Mouse (Mus musculus): Measurements from ENCODE around the gene Svip. TPM values are rescaled to one million over a fixed set of nuclear protein-coding genes. Genes with fewer than 3 reads are reported as not detected.

Gene Svip
- total RNA-seq (2021), result 18.0 TPM in 2 replicates
- long read RNA-seq, experiment 1, transcript Svip-201 (4 exons, 3,053 nt), result major isoform, 37 of 41 reads
- long read RNA-seq, experiment 1, partial matches to known transcripts, result 2 of 41 reads
- long read RNA-seq, experiment 1, other reads (novel, unspliced or antisense), result 2 of 41 reads
- long read RNA-seq, experiment 2, transcript Svip-201 (4 exons, 3,053 nt), result major isoform, 21 of 24 reads
- long read RNA-seq, experiment 2, partial matches to known transcripts, result 3 of 24 reads
- long read RNA-seq, experiment 2, other reads (novel, unspliced or antisense), result 0 of 24 reads

DNA sequence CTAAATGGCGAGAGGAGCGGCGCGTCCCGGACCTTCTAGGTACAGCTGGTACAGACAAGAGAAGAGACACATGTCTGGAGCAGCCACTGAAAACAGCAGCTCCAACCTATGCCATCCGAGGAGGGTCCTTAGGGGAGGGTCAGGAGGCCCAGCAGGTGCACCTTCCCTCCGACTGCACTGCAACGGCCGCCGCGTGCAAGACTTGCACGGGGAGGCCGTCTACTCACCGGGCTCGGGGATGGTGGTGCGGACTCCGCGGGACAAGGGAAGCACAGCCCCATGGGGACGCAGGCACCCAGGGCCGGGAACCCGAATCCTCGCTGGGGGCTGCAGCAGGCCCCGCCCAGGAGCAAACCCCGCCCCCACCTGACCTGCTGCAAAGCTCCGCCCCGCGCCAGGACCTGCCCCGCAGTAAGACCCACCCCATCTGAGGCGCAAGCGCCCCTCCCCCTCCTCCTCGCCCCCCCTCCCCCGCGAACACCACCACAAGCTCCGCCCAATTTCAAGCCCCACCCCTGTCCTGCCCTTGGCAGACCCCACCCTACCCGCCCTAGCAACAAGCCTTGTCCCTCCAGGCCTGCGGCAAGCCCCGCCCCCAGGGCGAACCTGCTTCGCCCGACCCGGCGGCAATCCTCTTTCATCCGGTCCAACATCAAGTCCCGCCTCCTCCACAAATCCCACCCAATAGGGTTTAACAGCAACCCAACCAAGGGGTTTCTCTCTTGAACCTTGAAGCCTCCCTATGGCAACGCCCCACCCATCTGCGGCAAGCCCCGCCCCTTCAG, at the start of gene Svip:
Gene Svip (minus strand): TSS at position 508 of the 785 bp plus-strand sequence.
- peak; percentile 94 for DNase-seq

DNA sequence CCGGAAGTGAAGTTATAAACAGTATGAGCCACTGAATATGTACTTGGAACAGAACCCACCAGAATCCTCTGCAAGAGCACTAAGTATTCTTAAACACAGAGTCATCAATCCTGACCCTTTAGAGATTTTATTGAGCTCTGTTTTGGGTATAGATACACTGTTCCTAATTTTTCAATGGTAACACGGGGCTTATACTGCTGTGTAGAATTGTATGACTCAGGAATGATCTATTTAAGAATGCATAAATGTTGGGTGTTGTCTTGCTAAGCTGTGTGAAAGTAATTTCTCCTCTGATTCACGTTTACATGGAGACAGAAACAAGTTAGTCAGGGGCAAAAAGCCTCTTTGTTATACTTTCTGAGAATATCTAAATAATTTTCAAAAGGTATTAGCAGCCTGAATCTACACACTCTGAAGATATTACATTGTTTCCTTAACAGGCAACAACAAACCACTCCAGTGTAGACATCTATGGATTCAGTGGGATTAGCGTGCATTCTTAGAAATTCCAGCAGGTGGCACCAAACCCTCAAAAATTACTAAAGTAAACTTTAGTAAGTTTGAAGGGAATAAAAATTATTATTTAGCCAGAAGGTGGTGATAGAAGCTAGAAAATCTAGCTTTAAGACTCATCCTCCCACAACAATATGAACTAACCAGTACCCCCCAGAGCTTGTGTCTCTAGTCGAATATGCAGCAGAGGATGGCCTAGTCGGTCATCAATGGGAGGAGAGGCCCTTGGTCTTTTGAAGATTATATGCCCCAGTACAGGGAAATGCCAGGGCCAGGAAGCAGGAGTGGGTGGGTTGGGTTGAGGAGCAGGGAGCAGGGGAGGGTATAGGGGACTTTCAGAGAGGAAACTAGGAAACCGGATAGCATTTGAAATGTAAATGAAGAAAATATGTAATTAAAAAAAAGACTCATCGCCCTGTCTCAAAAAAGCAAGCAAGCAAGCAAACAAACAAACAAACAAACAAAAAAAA, 32.1 kb upstream of the Svip start:
- DNase-seq, result peak; percentile 40

DNA sequence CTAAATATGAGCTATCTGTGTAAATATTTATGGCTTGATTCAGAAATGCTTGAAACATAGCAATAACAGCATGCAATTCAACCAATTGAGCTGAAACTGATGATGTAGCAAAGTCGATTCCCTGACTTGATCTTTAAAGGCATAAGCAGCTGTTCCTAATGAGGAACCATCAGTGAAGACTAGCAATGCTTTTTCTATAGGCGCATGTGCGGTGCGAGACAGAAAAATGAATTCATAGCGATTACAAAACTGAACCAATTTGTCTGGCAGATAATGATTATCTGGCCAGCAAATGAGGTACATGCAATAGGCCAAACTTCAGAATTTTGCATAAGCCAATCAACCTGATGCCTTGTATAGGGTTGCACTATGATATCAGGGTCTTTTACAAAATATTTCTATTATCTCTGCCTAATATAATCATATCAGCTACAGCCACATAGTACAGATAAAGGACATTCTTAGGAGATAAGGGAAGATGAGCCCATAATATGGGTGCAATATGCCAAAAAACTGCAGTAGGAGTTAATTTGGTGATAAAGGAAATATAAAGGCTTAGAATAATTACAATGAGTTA, 18.3 kb upstream of the Svip start:
- no peak for DNase-seq

GRCm38 (mm10) chr7:52022039-52022438, 16.2 kb upstream of the Svip start:
- no peak for DNase-seq

GRCm38 (mm10) chr7:52015628-52016027, 9.8 kb upstream of the Svip start, which contains the start of gene 1700015G11Rik:
1700015G11Rik (minus strand) TSS chr7:52015728.
- no peak for DNase-seq

GRCm38 (mm10) chr7:52015180-52015579, 9.4 kb upstream of the Svip start:
- DNase-seq, result no peak

- DNase-seq, result no peak
Observed at GRCm38 (mm10) chr7:52013457-52013856, 7.6 kb upstream of the Svip start.

- no peak for DNase-seq
Observed at GRCm38 (mm10) chr7:52007138-52007537, 1.3 kb upstream of the Svip start.

GRCm38 (mm10) chr7:52006296-52006630, 445 bp upstream of the Svip start:
- DNase-seq, result no peak

GRCm38 (mm10) chr7:51991020-51991419, 14.8 kb downstream of the Svip start:
- DNase-seq, result no peak

DNA sequence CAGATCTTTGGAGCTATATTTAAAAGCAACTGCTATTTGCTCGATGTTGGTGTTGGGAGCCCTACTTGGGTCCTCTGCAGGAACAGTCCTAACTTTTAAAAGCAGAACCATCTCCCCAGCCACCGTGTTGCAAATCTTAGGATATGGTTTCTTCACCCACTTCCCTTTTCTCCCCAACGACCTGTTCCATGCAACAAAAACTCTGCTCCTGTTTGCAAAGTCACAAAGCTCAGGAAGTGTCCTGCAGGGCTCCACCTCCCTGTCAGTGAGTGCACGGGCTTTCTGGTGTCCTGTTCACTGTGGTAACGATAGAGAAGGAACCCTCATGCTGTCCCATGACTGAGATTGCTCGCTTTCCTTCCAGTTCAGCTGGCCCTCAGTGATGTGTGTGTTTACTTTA, 18.9 kb downstream of the Svip start:
- no peak for DNase-seq

GRCm38 (mm10) chr7:51985763-51986162, 20.1 kb downstream of the Svip start:
- no peak for DNase-seq

GRCm38 (mm10) chr7:51982303-51982702, 23.5 kb downstream of the Svip start:
- DNase-seq, result no peak

DNA sequence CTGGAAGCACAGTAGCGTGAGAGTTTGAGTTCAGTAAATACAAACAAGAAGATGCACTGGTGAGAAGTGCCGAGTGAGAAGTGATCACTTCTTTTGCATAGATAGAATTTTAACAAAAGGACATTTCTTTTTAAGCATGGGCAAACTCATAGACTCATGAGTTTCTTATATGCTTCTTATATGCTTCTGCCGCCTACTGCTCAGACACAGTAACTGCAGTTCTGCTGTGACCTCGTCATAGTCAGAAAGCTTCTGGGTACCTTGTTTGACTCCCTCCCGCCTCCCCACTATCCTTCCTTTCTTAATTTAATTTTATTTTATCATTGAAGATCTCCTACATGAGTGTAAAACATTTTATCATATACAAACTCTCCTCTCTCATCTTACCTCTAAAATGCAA, 26.5 kb downstream of the Svip start:
- DNase-seq, result peak; percentile 40

GRCm38 (mm10) chr7:51975181-51975580, 30.6 kb downstream of the Svip start:
- peak; percentile 44 for DNase-seq

GRCm38 (mm10) chr7:51973526-51973925, 32.3 kb downstream of the Svip start:
- DNase-seq, result peak; percentile 21

DNA sequence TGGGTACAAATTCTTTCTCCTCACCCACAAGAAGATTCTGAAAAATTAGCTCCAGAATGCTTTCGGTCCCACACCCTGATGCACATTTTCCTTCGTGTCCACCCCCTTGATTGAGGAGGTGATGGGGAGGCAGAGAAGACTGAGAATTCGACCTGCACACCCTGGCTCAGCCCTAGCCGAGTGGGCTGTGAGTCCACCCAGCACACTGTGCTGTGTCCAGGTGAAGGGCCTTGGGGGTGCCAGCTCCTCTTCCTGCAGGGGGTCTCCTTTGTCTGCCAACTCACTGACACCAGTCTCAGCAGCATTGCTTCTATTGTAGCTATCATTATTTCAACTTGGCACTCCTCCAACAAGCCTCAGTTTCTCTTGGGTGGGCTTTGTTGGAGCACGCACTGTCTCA, 32.7 kb downstream of the Svip start:
- no peak for DNase-seq

DNA sequence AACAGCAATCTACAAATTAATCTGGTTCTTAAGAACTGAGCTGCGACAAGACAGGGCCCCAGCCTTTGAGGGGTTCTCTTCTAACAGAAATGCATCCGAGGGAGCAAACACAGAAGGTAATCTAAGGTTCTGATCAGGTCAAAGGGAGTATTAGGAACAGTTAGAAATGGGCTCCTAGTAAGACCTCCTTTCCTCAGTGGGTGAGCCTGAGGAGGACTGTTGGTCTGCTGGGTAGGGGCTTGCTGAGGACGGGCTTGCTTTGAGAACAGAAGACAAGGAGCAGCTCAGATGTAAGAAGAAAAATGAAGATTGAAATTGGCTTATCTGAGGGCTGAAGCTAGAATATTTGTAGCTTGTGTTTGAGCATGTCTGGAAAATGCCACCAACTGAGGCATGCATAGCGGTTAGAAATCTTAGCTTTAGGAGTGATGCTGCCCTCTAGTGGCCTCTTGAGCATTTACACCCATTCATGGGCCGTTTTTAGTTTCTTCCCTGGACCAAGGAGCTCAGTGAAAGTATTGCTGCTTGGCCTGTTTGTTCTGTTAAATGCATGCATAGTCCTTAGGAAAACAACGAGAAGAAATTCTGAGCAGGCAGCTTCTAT, 33.5 kb downstream of the Svip start:
- peak; percentile 75 for DNase-seq

DNA sequence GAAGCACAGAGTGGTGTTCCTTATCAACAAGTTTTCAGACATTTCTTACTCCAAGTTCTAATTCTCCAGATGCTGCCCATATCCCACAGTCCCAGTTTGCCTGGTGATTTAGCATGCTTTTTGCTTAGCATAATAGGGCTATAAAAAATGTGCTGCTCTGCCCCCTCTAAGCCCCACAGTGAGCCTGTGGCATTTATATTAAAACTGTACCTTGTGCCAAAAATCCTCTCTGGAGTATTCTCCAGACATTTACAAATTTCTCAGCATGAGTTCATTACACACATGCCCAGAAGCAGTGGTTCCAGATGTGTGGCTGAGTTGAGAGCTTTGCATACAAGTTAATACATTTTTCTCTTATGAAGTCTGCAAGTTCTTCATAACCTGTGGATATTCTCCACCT, 36.4 kb downstream of the Svip start:
- DNase-seq, result no peak

GRCm38 (mm10) chr7:51967581-51967980, 38.2 kb downstream of the Svip start:
- no peak for DNase-seq

- peak; percentile 12 for DNase-seq
Observed at GRCm38 (mm10) chr7:51964681-51965080, 41.1 kb downstream of the Svip start.
